Mouse (Mus musculus): ENCODE measurements around the gene Phldb2.

GRCm38 (mm10) chr16:45942169-45942891 is 11.1 kb downstream of the Phldb2 start:
- TF ChIP-seq CTCF (IDR thresholded peaks at IDR 0.05; ENCODE audit: low read depth) = no peak
- TF ChIP-seq EP300 (IDR thresholded peaks at IDR 0.05; ENCODE audit: low read depth) = no peak

All from liver, postnatal 0 days (tissue).